Mouse (Mus musculus) CD4-positive, CD25-positive, alpha-beta regulatory T cell, adult 9 weeks (primary cell): ENCODE data around the gene Rsrp1. TPM values are rescaled to one million over a fixed set of nuclear protein-coding genes. Genes with fewer than 3 reads are reported as not detected.

Experiments used
- polyA plus RNA-seq: library from polyadenylated mRNA; unstranded; fragments of 100-300 nt; shearing (Covaris generic); gene quantifications from one replicate; pipeline ENCODE4 v1.2.1, GENCODE M21; 2017

Rsrp1 gene
- 117 TPM for polyA plus RNA-seq

DNA sequence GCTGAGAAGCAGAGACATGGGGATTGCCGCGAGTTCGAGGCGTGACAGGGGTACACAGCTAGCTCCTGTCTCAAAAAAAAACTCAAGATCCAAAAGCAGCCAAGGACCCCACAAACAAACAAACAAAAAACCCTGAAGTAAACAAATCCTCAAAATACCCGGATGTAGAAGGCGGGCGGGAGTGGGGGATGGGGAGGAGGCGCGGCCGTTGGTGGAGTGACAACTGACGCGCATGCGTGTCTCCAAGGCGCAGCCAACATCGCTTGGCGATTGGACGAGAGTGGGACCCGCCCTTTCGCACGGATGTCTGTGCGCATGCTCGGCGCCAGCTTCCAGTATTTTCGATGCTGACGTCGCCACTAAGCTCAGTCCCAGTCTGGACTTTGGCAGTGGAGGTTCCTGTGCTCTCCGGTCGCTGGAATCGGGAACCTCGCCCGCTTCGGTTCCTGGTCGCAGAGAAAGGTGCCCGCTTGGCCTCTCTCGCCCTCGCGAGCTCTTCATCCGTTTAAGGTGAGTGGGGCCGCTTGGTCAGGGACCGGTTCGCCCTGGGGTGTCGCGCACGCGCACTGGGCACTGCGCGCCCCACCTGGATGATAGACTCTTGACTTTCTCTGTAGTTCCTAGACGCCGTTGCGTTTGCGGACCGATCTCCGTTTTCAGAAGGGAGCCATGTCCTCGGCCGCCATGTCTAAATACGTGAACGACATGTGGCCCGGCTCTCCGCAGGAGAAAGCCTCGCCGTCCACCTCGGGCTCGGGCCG is at the start of gene Rsrp1:
Gene Rsrp1 (plus strand): TSS at position 335 of the 761 bp plus-strand sequence.

DNA sequence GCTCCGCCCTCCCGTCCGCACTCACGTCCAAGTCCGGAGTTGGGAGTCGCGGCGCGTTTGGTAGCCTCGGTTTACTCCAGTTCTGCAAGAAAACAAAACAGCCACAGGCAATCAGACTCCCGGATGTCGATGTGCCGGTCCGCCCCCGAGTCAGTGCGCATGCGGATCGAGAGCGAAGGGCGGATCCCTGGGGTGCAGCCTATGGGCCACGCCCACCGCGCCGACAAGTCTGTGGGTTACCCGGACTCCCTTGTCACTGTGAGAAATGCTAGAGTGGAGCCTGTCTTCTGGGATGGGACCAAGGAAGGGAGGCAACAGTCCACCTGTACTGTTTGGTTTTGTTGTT is 8.6 kb upstream of the Rsrp1 start, which contains the start of gene Tmem50a:
Gene Tmem50a (minus strand): TSS at position 161 of the 346 bp plus-strand sequence.

DNA sequence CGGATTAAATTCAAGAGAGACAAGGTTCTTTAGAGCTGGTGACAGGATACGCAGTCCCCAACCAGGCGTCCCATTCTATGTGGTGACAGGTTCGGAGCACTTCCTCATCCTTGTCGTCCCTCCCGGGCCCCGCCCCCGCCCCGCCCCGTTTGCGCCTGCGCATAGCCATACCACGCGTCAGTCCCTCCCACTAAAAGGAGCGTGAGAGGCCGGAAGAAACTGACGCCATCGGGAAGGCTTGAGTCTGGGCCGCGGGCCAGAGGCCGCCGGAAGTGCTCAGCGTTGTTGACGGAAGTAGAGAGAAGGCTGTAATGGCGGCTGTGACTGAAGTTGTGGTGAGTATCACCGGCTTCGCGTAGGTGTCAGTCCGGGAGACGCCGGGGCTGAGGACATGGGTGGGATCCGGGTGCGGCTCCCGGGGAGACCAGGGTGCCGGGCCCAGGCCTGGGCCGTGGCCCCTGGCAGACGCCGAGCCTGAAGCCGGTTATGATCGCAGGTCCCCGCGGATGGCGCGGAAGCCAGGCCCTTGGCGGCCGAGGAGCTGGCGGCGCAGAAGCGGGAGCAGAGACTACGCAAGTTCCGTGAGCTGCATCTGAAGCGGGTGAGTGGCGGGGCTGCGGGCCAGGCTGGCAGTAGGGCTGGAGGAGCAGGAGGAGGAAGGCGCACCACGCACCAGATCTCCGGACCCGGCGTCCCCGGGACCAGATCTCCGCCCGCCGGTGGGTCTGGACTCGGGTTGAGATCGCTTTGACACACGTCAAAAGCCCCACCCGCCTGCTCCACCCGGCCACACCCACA is 7.5 kb downstream of the Rsrp1 start, which contains the start of gene Syf2:
Gene Syf2 (plus strand): TSS at position 215 of the 798 bp plus-strand sequence.

Other genes starting within 250 kb of the Rsrp1 start
- 0.99 TPM for gene Man1c1, start 219.3 kb upstream of the Rsrp1 start, polyA plus RNA-seq
- gene Ldlrap1, start 155.6 kb upstream of the Rsrp1 start, polyA plus RNA-seq: 35.7 TPM
- gene Maco1, start 70.2 kb upstream of the Rsrp1 start, polyA plus RNA-seq: 5.0 TPM
- 0.48 TPM for gene Rhd, start 59.1 kb upstream of the Rsrp1 start, polyA plus RNA-seq
- 557 TPM for gene Tmem50a, start 8.6 kb upstream of the Rsrp1 start, polyA plus RNA-seq
- 231 TPM for gene Syf2, start 7.3 kb downstream of the Rsrp1 start, polyA plus RNA-seq
- gene Runx3, start 197.1 kb downstream of the Rsrp1 start, polyA plus RNA-seq: 4.9 TPM